Mouse (Mus musculus) WW6 (cell line): ENCODE measurements around the gene Ifi27.
"Not testable (repeated sequence)": the region's sequence is repeated elsewhere in the genome, so short reads cannot be mapped to it uniquely, and the experiment has no call there.

ENCODE experiments used
- DNase-seq: peaks from one replicate; pipeline ENCODE4 v3.0.0-alpha.2; 2013; ENCODE audit warnings: low read depth, low spot score

Gene Ifi27

DNA sequence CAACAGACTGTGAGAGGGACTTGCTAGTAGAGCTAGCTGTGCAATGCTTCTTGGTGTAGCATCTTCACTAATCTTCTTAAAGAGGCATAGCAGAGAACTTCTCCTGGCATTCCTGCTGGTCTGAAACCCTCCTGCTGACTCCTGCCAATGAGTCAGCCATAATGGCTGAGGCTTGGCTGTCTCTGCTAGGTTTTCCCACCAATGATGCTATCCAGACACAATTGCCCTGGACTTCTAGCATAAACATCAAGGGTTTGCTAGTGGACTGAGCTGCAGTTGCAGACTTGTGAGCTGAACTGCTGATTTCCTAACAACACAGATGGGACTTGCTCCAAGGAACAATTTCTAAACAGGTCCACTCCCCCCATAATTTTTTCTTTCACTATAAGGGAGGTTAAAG, 19.4 kb downstream of the Ifi27 start:
- no peak for DNase-seq

GRCm38 (mm10) chr12:103456727-103457126, 22.7 kb downstream of the Ifi27 start:
- not testable (repeated sequence) for DNase-seq

DNA sequence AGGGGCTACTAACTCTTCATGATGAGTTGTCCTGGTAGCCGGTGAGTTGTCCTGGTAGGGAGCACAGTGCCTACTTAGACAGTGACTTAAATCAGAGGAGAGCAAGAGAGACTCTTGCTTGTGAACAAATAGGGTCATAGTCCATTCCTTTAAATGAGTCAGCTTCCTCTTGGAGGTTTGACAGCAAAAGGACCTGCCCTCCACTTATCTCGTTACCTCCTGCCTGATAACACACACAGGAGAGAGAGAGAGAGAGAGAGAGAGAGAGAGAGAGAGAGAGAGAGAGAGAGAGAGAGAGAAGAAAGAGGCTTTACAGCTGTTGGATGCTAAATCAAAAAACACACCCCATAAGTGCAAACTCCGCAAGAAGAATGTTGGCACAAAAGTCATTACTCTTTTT, 23.1 kb downstream of the Ifi27 start, which contains the start of gene Ifi27l2b:
Ifi27l2b (minus strand) TSS at position 84 of the 400 bp plus-strand sequence.
- DNase-seq, result no peak

DNA sequence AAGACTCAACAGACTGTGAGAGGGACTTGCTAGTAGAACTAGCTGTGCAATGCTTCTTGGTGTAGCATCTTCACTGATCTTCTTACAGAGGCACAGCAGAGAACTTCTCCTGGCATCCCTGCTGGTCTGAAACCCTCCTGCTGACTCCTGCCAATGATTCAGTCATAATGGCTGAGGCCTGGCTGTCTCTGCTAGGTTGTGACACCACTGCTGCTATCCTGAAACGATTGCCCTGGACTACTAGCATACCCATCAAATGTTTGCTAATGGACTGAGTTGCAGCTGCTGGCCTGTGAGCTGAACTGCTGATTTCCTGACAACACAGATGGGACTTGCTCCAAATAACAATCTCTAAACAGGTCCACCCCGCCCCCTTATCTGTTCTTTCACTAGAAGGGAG, 40.5 kb downstream of the Ifi27 start:
- DNase-seq, result no peak

- DNase-seq, result no peak
Measured at GRCm38 (mm10) chr12:103476779-103477389, 42.9 kb downstream of the Ifi27 start.

GRCm38 (mm10) chr12:103477461-103478015, 43.5 kb downstream of the Ifi27 start:
- no peak for DNase-seq

DNA sequence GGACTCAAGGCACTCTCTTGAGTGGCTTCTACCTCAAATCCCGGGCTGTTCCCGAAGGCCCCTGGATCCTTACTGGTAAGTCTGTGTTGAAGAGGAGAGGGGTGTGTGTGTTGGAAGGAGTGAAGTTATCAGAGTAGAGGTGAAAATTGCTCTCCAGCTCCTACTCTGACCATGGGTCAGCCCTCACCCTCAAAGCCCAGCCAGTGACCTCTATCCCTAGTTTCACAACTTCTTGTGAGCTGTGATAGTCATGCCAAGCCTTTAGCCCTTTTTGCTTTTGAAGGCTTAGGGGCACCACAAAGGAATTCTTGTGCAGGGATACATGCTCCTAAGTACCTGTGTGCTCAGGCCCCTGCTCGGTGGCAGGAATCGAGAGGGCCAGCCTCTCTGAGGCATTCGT, 47.7 kb downstream of the Ifi27 start:
- DNase-seq, result no peak

DNA sequence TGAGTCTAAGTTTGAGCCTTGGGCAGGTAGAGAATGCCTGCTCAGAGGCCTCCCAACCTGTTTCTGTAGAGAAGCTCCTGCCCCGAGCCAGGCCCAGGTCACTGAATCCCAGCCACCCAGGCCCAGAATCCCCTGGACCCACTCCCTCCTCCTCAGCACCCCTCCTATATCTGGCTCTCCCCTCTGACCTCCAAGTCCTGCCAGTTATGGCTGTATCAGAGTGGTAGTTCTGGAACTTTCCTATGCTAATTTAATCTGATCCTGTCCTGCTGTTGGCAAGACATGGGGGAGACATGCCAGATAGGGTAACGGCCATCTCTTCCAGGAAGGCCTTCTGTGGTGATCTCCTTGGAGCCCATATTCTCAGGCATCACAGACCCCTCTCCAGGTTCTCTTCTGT, 48.8 kb downstream of the Ifi27 start:
- no peak for DNase-seq

DNA sequence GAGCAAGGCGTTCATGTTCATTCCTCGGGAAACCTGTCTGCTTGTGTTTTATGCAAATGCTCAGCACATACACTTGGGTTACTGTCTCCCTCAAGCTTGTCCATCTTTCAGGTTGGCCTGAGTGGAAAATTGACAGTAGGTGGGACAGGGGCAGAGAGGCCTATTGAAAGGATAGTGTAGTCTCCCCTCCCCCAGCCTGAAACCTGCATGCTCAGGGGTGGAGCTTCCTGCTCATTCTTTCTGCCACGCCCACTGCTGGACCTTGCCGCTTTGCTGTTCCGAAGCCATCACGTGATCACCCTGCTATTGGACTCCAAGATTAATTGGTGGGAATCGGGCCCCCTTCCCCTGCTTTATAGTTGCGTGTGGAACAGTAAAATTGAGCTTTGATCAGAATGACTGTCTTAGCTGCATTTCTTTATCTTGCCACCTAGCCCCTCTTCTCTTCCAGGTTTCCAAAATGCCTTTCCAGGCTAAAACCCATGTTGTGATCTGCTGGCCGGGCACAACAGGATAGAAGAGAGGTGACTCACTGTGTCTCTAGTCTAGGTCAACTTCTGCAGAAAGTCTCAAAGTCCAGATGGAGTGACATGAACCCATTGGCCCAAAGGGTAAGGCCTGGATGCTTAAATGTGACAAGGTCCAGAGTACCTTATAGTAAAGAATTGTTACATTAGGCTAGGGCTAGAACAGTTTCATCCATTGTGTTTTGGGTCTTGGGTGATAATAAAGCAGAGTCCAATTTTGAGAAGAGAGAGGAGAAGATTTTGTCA, 50.4 kb downstream of the Ifi27 start:
- not testable (repeated sequence) for DNase-seq

DNA sequence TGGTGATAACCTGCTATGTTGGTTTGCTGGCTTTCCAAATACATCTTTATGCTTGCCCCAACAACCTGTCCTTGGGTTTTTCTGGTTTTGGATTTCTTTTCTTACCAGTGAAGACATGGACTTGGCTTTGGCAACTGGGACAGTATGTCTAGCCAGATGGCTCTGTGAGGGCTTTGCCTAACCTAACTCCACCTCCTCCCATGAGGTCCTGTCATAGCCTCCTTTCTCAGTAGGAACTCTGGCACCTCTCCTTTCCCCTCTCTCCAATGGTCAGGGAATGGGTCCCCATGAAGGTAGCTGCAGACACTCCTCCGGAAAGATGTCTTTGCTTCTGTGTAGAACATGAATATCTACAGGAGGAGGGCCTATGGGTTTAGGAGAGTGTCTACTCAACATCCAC, 52.7 kb downstream of the Ifi27 start:
- DNase-seq, result no peak

DNA sequence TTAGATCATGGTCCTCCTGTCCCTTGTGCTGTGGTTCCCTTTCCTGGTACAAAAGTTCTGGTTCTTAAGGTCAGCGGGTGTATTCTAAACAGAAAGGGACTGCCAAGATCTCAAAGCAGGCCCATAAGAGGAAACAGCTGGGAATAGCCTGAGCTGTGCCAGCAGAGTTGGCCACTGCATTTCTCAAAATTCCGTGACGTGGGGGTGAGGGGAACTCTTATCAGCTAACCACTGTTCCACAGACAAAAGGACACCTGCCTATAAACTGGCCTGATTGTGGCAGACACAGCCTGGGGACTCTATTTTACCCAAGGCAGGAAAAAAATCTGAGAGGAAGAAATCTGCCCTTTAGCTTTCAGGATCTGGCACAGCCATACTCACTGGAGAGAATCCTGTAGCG, 53.3 kb downstream of the Ifi27 start:
- DNase-seq, result no peak

GRCm38 (mm10) chr12:103487750-103488149, 53.7 kb downstream of the Ifi27 start:
- no peak for DNase-seq
